Mouse (Mus musculus): ENCODE measurements around the gene Chst8.

Gene Chst8

GRCm38 (mm10) chr7:34799950-34800511, 12.5 kb downstream of the Chst8 start:
- no peak for DNase-seq (ENCODE audit: low spot score in 2 of 2)

GRCm38 (mm10) chr7:34799404-34799771, 13.1 kb downstream of the Chst8 start:
- no peak for DNase-seq (ENCODE audit: low spot score in 2 of 2)

- DNase-seq (ENCODE audit: low spot score in 2 of 2) = no peak
These were observed 13.8 kb downstream of the Chst8 start for GRCm38 (mm10) chr7:34798441-34799403.

GRCm38 (mm10) chr7:34798039-34798438, 14.5 kb downstream of the Chst8 start:
- no peak for DNase-seq (ENCODE audit: low spot score in 2 of 2)

- DNase-seq (ENCODE audit: low spot score in 2 of 2) = peak in 1 of 2 experiments; percentile 14
These were observed 22.1 kb downstream of the Chst8 start for GRCm38 (mm10) chr7:34790459-34790858.

GRCm38 (mm10) chr7:34787171-34787570, 25.3 kb downstream of the Chst8 start:
- no peak for DNase-seq (ENCODE audit: low spot score in 2 of 2)

GRCm38 (mm10) chr7:34785052-34785451, 27.5 kb downstream of the Chst8 start:
- DNase-seq (ENCODE audit: low spot score in 2 of 2) = no peak

- no peak for DNase-seq (ENCODE audit: low spot score in 2 of 2)
These were observed 28.0 kb downstream of the Chst8 start for GRCm38 (mm10) chr7:34784469-34784868.

- DNase-seq (ENCODE audit: low spot score in 2 of 2) = no peak
These were observed 30.5 kb downstream of the Chst8 start for GRCm38 (mm10) chr7:34781988-34782387.

- no peak for DNase-seq (ENCODE audit: low spot score in 2 of 2)
These were observed 31.3 kb downstream of the Chst8 start for GRCm38 (mm10) chr7:34781217-34781616.

- peak; percentile 84 to 91 for DNase-seq (ENCODE audit: low spot score in 2 of 2)
These were observed 34.1 kb downstream of the Chst8 start for GRCm38 (mm10) chr7:34778426-34778825.

GRCm38 (mm10) chr7:34775659-34776058, 36.9 kb downstream of the Chst8 start:
- DNase-seq (ENCODE audit: low spot score in 2 of 2) = no peak

- no peak for DNase-seq (ENCODE audit: low spot score in 2 of 2)
These were observed 37.6 kb downstream of the Chst8 start for GRCm38 (mm10) chr7:34774947-34775346.

- peak; percentile 64 for DNase-seq (ENCODE audit: low spot score in 2 of 2)
These were observed 38.5 kb downstream of the Chst8 start for GRCm38 (mm10) chr7:34774020-34774419.

GRCm38 (mm10) chr7:34773309-34773708, 39.2 kb downstream of the Chst8 start:
- DNase-seq (ENCODE audit: low spot score in 2 of 2) = no peak

GRCm38 (mm10) chr7:34769531-34769930, 43.0 kb downstream of the Chst8 start:
- no peak for DNase-seq (ENCODE audit: low spot score in 2 of 2)

GRCm38 (mm10) chr7:34764250-34765148, 48.0 kb downstream of the Chst8 start:
- DNase-seq (ENCODE audit: low spot score in 2 of 2) = no peak

GRCm38 (mm10) chr7:34759378-34759822, 53.1 kb downstream of the Chst8 start:
- DNase-seq (ENCODE audit: low spot score in 2 of 2) = peak; percentile 80 to 82

- no peak for DNase-seq (ENCODE audit: low spot score in 2 of 2)
These were observed 53.8 kb downstream of the Chst8 start for GRCm38 (mm10) chr7:34758721-34759120.

- no peak for DNase-seq (ENCODE audit: low spot score in 2 of 2)
These were observed 55.0 kb downstream of the Chst8 start for GRCm38 (mm10) chr7:34757513-34757912.

GRCm38 (mm10) chr7:34753140-34753886, 59.2 kb downstream of the Chst8 start:
- DNase-seq (ENCODE audit: low spot score in 2 of 2) = peak; percentile 56 to 58
